Mouse (Mus musculus): Measurements from ENCODE around the gene Pdk2. TPM values are rescaled to one million over a fixed set of nuclear protein-coding genes. Genes with fewer than 3 reads are reported as not detected.

Pdk2 gene
- 100 to 1,000 TPM; 118 to 121 TPM for total RNA-seq (2021)

DNA sequence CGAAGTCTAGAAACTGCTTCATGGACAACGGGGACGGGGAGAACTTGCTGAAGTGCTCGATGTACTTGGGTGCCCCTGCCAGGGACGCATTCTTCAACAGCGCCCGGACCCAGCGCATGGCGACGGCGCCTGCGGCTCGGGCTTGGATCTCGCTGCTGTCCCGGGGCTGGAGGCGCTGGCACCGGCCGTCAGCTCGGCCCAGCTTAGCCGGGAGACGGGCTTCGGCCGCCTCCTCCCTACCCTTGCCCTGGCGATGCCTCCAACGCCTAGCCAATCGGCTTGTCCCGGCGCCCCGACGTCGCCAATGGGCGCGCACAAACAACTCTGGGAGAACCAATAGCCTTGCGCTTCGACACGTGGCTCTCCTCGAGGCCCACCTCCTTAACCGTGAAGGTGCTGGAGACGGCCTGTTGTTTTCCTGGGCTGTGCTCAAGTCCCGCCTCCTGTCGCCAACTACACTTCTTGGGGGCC, at the start of gene Pdk2:
Pdk2 (minus strand) TSS at position 216 of the 471 bp plus-strand sequence.
- DNase-seq = peak; percentile 94 to 96

DNA sequence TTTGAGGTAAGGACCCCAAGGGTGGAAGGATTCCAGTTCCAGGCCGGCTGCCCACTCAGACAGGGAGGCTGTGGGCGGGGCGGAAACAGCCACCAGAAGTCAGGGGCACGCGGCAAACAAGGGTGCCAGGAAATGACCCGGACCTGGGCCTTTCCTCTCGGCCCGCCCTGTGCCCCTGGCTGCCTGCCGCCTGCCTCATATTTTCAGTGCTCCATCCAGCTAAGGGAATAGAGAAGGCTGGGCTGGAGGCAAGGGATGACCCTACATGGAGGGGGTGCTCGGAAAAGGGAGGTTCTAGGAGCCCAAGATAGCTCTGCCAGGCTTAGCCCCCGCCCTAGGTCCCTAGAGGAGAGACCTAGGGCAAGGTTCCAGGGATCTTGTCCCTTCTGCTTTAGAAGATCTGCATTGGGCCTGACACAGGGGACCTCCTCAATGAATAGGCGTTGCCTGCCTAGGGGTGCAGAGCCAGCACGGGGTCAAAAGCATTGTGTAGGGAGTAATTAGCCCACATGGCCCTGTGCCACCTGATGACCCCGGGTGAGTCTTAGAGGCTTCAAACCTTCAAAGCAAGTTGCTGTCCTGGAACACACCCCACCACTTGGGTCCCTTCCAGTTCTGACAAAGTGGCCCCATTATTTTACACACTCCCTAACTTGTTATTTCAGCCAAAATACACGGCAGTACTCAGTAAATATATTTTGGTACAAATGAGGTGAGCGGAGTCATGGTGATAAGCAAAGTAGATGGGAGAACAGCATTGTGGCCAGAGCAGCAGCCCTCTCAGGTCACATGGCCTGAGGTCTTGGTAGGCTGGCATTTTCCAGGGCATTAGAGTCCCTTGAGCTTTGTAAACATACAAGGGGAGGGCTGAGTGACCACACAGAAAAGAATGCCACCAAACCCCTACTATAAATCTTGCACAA, 48.0 kb upstream of the Pdk2 start:
- DNase-seq = no peak

DNA sequence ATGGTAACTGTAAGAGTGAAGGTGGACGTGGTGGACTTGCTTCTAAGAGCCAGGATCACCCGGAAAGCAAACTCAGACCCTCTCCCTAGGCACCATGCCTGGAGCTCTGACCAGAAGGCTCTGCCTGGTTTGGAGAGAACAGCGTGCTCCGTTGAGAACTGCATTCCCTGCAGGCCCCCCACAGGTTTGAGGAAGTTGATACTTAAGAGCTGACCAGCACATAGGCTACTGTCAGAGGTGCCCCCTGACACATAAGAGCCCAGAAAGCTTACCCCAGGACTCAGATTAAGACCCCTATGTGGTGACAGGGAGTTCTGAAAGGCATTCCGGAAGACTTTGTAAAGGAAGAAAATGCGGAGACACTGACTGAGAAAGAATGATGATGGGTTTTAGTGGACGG, 47.1 kb upstream of the Pdk2 start:
- DNase-seq = no peak

DNA sequence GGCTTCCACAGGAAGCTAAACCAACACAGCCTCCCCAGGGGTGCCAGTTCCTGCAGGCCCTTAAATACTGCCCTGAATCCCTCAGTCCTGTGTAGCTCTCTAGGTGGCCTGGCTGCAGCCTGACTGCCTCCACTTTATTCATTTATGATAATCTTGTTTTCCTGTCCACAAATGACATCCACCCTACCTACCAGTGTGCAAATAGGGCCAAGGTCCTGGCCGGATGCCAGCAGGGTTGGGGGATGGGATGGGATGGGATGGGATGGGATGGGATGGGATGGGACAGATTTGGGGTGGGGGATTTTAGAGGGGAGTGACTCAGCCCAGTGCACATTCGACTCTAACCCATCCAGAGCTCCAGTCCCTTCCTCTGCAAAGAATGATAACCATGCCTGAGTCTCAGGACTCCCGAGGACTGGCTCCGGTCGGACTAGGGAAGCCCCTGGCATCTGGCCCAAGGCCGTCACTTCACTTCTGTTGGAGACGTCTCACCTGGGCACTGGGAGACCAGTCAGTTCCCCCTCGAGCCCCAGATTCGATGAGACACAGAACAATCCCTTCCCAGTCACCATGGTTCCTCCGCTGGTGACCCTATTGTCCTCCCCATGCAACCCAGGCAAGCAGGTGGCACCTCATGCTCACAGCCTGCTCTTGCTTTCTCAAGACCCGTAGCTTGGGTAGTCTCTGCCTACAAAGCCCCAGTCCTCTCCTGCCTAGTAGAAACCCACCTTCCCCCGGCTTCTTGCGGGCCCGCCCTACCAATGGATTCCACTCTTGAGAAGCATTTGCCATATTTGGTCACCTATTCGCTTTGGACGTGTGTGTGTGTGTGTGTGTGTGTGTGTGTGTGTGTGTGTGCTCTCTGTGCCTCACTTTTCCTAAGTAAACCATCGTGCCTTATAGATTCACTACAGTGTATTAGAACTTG, 46.4 kb upstream of the Pdk2 start:
- DNase-seq = no peak

DNA sequence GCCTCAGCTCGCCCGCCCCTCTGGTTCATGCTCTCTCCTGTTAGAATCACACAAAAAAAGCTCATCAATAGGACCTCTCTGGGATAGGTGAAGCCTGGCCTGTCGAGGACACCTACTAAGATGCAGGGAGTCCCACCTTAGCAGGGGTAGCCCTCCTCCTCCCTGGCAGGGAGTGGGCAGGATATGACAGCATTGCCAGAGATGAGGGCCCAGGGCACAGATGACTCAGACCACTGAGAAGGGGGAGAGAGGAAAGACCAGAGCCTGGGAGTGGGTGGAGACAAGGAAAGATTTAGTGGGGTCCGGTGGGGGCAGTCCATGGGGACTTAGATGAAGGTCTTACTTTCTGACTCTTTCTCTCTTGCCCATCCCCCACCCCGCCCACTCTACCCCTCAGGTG, 45.1 kb upstream of the Pdk2 start:
- no peak for DNase-seq

DNA sequence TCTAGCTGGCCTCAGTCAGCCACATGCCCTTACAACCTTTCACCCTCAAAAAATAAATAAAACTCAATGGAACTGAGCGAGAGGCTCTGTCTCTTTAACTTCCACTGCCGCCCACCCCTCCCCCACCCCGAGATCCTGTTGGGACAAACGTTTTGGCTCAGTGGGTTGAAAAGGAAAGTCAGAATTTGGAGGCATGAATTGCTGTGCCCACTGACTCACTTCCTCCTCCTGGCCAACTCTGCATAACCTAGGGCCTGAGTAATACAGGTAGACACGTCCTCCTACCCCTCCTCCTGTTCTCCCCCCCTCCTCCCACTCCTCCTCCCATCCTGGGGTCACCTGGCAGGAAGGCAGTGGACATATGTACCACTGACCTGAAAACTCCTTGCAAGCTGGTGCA, 44.6 kb upstream of the Pdk2 start:
- DNase-seq = no peak

DNA sequence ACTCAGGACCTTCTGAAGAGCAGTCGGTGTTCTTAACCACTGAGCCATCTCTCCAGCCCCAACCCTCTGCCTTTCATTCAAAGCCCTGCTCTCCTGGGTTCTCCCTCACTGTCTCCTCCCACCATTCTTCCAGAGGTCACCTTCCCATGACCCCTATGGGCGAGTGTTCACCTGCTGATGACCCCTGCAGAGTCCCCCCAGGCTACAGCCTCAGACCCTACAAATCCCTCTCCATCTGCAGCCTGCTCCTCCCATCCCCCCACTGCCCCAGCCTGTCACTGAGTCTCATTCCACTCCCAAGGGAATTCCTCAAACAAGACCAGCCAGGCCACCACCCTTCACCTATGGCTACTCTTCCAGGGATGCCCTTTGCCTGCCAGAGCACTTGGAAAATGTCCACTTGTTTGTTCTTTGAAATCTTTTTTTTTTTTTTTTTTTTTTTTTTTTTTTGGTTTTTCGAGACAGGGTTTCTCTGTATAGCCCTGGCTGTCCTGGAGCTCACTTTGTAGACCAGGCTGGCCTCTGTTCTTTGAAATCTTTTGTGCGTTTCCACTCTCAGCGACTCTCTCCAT, 43.7 kb upstream of the Pdk2 start:
- no peak for DNase-seq

DNA sequence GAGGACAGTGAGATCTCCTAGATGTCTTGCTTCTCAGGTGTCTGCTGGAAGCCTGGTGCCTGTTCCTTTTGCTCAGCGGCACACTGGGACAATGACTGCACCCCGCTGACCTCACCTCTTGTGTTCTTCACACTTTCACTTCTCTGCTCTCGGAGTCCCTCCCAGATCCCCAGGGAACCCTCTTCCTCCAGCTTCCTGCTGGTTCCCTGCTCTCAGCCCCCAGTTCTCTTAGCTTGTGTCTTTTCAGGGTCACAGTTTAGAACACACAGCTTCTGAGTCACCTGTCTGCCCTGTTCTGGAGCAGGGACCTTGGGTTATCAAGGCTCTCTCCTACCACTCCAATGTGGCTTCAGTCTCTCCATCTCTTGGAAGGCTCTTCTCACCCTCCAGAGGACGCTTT, 43.0 kb upstream of the Pdk2 start:
- no peak for DNase-seq

DNA sequence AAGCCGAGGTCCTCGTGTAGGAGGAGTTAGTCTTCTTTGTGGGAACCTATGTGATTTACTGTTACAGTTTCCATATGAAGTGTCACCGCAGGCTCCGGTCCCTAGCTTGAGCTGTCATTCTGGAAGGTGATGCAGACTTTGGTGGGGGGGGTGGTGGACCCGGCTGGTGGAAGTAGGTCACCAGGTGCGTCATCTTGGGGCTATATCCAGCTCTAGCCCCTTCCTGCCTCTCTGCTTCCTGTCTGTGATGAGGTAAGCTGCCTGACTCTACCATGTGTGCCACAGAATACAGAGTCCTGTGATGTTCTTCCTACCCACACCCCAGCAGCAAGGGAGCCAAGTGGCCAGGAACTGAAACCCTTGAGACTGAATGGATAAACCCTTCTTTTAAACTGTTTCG, 41.7 kb upstream of the Pdk2 start:
- DNase-seq = no peak

DNA sequence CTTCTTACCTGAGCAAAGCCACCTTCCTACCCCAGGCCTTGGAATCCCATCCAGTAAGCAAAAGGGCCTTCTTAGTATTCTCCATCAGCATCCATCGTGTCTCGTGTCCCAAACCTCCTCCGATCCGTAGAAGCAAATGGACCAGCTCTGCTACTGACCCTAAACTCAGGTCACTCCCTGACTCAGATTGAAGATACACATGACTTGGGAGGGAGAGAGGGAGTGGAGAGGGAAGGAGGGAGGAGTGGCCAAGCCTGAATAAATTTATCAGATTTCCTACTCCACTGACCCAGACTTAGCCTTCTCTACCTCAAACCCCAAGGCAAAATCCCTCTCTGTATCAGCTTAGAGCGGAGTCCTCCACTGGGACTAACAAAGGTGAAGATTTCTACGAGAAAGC, 39.6 kb upstream of the Pdk2 start:
- no peak for DNase-seq

DNA sequence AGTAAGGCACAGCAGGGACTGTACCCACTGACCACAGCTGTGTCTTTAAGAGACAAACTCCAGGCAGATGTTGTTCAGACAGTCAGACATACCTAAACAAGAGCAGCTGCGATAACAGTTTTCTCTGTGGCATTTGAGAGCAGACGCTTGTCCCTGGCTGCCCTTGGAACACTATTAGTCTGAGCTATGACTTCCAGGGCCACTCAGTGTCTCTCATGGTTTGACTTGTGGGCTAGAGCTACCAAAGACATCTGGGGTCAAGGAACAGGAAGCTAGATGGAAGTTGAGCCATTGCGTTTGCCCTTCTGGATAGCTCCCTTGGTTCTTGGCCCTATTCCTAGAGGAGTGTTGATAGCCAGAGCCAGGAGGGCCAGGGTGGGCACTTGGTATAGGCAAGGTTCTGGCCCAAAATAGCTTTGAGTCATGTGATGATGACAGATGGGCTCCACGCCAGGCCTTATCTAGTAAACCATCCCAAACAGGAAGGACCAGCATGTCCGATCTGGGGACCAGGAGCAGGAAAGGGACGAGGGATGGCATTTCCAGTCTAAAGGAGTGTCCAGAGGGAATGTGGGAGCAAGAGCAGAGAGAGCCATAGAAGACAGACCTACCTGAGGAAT, 38.2 kb upstream of the Pdk2 start:
- DNase-seq = no peak

DNA sequence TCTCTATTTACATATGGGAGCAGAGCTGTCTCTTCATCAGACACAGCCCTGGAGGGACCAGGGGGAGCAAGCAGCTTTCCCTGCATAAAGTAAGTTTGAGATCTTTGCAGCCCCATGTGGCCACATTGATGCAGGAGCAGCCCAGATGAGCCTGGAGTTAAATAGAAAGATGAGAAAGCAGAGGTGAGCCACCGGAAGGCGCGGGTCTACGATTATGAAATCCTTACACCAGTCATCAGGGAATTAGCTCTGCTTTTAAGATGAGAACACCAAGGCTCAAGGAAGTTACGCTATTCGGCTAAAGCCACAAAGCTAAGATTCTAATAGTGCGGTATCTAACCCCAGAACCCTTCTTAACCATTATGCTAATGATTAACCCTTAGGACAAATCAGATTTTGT, 36.8 kb upstream of the Pdk2 start:
- DNase-seq = no peak

DNA sequence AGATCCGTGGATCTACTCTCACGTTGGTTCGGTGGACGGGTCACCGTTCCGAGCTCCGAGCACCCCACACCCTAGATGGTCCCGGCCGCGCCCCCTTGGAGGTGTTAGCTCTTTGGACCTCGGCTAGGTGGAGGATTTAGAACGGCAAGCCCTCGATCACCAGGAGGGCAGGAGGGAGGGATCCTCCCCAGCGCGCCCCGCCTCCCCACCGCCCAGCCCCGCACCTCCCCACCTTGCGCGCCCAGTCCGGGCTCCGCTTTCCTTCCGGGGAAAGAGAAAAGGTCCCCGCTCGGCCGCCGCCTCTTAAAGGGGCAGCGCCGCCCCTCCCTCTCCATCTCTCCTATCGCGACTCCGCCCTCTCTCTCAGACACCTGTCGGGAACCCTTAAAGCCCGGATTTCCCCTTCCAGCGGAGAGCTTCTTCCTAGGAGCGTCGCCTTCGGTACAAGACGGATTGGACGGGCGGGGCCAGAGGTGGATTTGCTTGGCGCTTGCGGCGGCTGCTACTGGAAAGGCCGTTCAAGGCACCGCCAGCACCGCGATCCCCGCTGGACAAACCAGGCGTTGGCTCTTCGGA, 35.5 kb upstream of the Pdk2 start, which contains the start of gene Itga3:
Itga3 (minus strand) TSS at position 266 of the 576 bp plus-strand sequence.
- peak; percentile 35 to 37 for DNase-seq

DNA sequence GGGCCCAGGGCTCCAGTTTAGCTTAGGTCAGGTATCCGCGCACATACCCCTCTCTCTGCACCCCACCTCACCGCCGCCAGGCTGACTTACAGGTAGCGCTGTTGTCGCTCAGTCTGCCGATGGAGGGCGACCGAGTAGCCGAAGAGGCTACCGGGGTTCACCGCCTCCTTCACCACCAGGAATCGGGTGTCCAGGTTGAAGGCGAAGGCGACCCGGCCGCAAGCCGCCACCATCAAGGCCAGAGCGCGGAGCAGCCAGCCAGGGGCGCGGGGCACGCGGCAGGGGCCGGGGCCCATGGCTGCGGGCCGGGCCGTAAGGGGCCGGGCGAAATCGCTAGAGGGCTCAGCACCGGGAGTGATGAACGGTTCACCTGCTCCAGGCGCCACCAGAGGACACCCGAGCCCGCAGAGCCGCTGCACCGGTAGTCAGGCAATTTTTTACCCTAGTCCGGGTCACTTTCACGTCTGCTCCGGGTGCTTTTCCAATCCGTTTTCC, 34.9 kb upstream of the Pdk2 start:
- DNase-seq = peak; percentile 35 to 47

DNA sequence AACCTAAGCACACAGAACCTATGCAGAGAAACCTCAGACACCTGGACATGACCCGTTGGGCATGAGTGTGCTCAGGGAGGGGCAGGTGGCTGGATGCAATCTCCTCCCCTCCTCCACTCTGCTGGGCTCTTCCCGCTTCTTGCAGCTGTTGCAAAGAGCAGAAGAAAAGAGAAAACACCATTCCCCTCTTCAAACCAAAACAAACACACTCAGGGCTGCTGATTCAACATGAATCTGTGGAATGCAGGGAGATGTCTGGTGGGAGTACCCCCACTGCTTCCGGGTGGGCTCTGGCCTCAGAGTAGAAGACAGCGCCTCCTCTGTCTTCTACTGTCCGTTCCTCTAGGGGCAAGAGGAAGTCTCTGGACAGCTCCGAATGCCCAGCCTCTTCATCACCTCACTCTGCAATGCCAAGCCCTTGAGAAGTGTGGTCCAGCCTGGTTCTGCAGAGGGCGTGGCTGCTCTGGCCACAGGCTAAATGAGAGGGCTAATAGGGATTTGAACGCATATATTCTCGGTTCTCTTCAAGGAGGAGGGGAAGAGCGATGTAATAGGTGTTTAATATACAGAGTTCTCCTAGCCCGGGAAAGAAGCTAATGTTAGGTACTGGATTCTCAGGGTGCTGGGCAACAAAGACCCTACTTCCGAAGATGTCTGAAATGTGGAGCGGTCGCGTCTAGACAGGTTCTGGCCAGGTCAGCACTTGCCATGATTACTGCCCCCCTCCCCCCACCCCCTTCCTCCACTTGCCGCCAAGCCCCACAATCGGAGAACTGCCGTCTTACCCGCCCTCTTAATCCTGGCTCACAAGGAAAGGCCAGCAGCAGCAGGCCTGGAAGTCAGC, 34.3 kb upstream of the Pdk2 start:
- no peak for DNase-seq

DNA sequence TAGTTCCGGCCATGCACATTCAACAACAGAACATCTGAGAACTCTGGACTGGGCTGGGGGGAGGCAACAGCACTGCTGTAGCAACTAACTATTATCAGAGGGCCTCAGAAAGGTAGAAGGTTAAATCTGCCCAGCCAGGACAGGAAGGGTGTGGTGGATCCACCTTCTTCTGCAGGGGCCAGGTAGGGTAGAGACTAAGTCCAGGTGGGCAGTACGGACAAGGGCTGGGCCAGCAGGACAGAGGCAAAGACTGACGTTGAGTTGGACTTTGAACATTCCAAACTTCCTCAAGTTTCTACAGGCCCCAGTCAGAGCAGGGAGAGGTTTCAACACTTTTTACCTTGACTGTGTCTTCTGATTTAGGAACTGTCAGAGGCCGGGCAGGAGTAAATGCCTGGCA, 33.5 kb upstream of the Pdk2 start:
- no peak for DNase-seq

DNA sequence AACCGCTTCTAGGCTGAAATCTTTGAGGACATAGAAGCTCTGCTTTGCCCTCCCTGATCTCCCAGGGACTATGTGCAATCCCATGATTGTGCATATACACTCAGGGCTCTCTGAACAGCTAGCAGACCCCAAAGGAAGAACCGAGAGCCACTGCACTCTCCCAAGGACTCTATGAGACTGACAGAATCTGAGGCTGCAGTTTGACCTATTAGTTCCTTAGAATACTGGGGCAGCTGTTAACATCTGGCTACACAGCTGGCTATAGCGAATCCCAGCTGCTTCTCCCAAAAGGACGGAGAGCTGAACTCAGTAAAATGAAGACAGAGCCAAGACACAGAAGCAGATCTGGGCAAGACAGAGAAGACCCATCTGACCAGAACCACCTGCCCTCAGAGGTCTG, 32.7 kb upstream of the Pdk2 start:
- no peak for DNase-seq

DNA sequence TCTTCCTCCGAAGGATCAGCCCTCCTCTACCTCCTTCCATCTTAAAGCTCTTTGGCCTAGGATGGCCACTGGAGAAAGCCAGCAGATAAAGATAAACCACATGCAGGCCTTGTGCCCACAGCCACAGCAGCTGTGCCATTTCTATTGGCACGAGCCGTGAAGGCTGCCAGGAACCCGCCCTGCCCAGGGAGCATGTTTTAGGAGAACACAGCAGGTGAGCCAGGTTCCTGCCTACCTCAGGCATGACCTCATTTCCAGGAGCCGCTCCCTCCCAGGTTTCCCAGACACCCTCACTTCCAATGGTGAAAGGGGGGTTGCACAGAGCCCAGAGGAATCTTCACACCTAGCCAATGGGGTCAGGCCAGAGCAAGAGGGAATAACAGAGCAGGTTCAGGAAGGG, 31.6 kb upstream of the Pdk2 start:
- no peak for DNase-seq

DNA sequence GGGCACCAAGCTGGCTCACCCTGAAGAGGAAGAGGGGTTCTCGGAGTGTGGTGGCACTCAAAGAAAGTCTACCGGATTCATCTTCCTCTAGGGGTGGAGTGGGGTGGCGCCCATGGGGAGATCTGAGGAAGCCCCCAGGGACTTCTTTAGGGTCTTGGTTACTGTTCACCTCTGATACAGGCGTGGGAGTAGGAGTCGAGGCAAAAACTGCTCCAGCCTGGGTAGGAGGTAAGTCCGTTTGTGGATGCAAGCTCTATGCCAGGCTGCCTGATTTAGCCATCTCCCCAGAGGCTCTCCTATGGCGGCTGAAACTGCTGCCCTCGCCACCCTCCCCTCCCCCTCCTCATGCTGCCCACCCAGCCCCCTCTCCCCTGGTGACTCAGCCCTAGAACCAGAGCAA, 31.0 kb upstream of the Pdk2 start:
- no peak for DNase-seq

DNA sequence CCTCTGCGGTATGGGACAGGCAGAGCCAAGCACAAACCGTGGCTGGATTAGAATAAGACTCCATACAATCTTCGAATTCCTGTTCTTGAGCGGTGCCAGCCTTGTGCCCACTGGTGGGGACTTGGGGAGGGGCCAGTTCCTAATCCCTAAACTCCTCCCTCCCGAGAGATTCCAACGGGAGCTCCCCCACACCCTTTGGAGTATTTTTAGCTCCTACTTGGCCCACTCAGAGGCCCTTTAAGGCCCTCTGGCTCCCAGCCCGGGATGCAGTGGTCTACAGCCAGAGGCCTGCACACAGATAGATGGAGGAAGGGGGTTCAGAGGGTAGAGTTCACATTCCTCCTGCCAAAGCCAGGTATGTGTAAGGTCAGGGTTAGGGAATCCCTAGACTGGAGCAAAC, 30.1 kb upstream of the Pdk2 start:
- no peak for DNase-seq

All from layer of hippocampus, postnatal 36 days (tissue).